ENCODE assay signal across 8 mouse cellular contexts in genomic region chr5:139199995-139200769, GRCm38 (mm10). TPM values are rescaled to one million over a fixed set of nuclear protein-coding genes. Genes with fewer than 3 reads are reported as not detected.
DNase-seq lines count a peak whose midpoint lies in the region; ATAC-seq and TF ChIP-seq lines count a peak whose summit lies in the region.

Gene Sun1, plus strand, starts transcription at chr5:139200637.

- no peaks in the 10 kb centered on the region for H3K9me3 ChIP-seq in embryonic facial prominence, embryonic 15.5 days (replicated peaks)
- H3K9me3 ChIP-seq in limb, embryonic 14.5 days (ENCODE audit: control insufficient read depth, low read length), result no peaks in the 10 kb centered on the region
- no peaks in the 10 kb centered on the region for H3K9me3 ChIP-seq in midbrain, postnatal 0 days (ENCODE audit: low read length)

- no peaks in the 10 kb centered on the region for H3K27me3 ChIP-seq in embryonic facial prominence, embryonic 15.5 days
- no peaks in the 10 kb centered on the region for H3K27me3 ChIP-seq in limb, embryonic 14.5 days (ENCODE audit: control insufficient read depth, insufficient read depth, low read length)
- H3K27me3 ChIP-seq in midbrain, postnatal 0 days (ENCODE audit: insufficient read depth, low read length), result no peaks in the 10 kb centered on the region

- peak within 1 kb of the TSS; percentile 81 for H3K4me2 ChIP-seq in embryonic facial prominence, embryonic 15.5 days (replicated peaks)
- peak within 1 kb of the TSS; percentile 89 for H3K4me2 ChIP-seq in limb, embryonic 14.5 days (replicated peaks; ENCODE audit: low read depth, low read length, severe bottlenecking)
- peak within 1 kb of the TSS; percentile 68 for H3K4me2 ChIP-seq in midbrain, postnatal 0 days (ENCODE audit: low read depth, low read length, poor library complexity, severe bottlenecking)

- H3K36me3 ChIP-seq in embryonic facial prominence, embryonic 15.5 days, result no peaks in the 10 kb centered on the region
- no peaks in the 10 kb centered on the region for H3K36me3 ChIP-seq in limb, embryonic 14.5 days (ENCODE audit: control insufficient read depth, insufficient read depth, low read length)
- H3K36me3 ChIP-seq in midbrain, postnatal 0 days (ENCODE audit: insufficient read depth, low read length), result no peaks in the 10 kb centered on the region

- H3K4me1 ChIP-seq in bone marrow, adult 2 months (ENCODE audit: control insufficient read depth, insufficient read depth, low read length), result peaks cover 23% of the 10 kb centered on the region
- H3K4me1 ChIP-seq in embryonic facial prominence, embryonic 15.5 days, result peaks cover 37% of the 10 kb centered on the region
- peaks cover 8% of the 10 kb centered on the region for H3K4me1 ChIP-seq in limb, embryonic 14.5 days (ENCODE audit: control insufficient read depth, insufficient read depth, low read length)
- peaks cover 8% of the 10 kb centered on the region; the same call in 1 of the 2 replicates for H3K4me1 ChIP-seq in midbrain, postnatal 0 days (ENCODE audit: insufficient read depth, low read length)

- peak; percentile 63 for TF ChIP-seq POLR2A in bone marrow, adult 2 months (IDR thresholded peaks at IDR 0.05; ENCODE audit: borderline replicate concordance, control insufficient read depth, low read depth, low read length)
- TF ChIP-seq POLR2A in limb, embryonic 14.5 days (IDR thresholded peaks at IDR 0.05; ENCODE audit: borderline replicate concordance, extremely low read depth, insufficient read depth, insufficient read length), result peak; percentile 64; the same call in 1 of the 2 replicates

- ATAC-seq in embryonic facial prominence, embryonic 15.5 days (ENCODE audit: insufficient number of reproducible peaks, low FRiP score, low TSS enrichment, low read depth), result peak; percentile 97
- peak; percentile 97 for ATAC-seq in limb, embryonic 14.5 days (ENCODE audit: low FRiP score, low read depth)
- peak; percentile 97 for ATAC-seq in midbrain, postnatal 0 days (ENCODE audit: low FRiP score)

- peak within 1 kb of the TSS; percentile 80 for H3K27ac ChIP-seq in bone marrow, adult 2 months (ENCODE audit: control insufficient read depth, insufficient read depth, low read depth, low read length, poor library complexity)
- H3K27ac ChIP-seq in embryonic facial prominence, embryonic 15.5 days (replicated peaks), result peak within 1 kb of the TSS; percentile 95
- peak within 1 kb of the TSS; percentile 75 for H3K27ac ChIP-seq in limb, embryonic 14.5 days (replicated peaks; ENCODE audit: low read depth, low read length)
- H3K27ac ChIP-seq in midbrain, postnatal 0 days (ENCODE audit: low read depth, low read length), result peak within 1 kb of the TSS; percentile 82

- peak; percentile 97 for DNase-seq in 416B (ENCODE audit: low read depth)
- peak; percentile 98 for DNase-seq in heart, adult 8-10 months (ENCODE audit: low spot score)
- DNase-seq in kidney, adult 9 months, result peak; percentile 99
- peak; percentile 96 for DNase-seq in limb, embryonic 14.5 days (ENCODE audit: low spot score)
- peak; percentile 98 for DNase-seq in midbrain, postnatal 0 days (ENCODE audit: low spot score)
- DNase-seq in spleen, postnatal 14 days (ENCODE audit: low spot score in 2 of 2), result peak; percentile 98 to 99

- no peak for TF ChIP-seq CTCF in bone marrow, adult 2 months (IDR thresholded peaks at IDR 0.05; ENCODE audit: control insufficient read depth, insufficient read depth, low read length)
- TF ChIP-seq CTCF in midbrain, postnatal 0 days (IDR thresholded peaks at IDR 0.05), result no peak

- peak within 1 kb of the TSS; percentile 84 for H3K4me3 ChIP-seq in bone marrow, adult 2 months (replicated peaks; ENCODE audit: control insufficient read depth, low read depth, low read length)
- H3K4me3 ChIP-seq in embryonic facial prominence, embryonic 15.5 days (replicated peaks), result peak within 1 kb of the TSS; percentile 83
- peak within 1 kb of the TSS; percentile 91 for H3K4me3 ChIP-seq in limb, embryonic 14.5 days (replicated peaks; ENCODE audit: low read length)
- peak within 1 kb of the TSS; percentile 91 for H3K4me3 ChIP-seq in midbrain, postnatal 0 days (ENCODE audit: low read depth, low read length)

- H3K9ac ChIP-seq in embryonic facial prominence, embryonic 15.5 days, result peak within 1 kb of the TSS; percentile 59
- H3K9ac ChIP-seq in limb, embryonic 14.5 days (ENCODE audit: low read depth, low read length, severe bottlenecking), result peak within 1 kb of the TSS; percentile 82
- peak within 1 kb of the TSS; percentile 91 for H3K9ac ChIP-seq in midbrain, postnatal 0 days (replicated peaks; ENCODE audit: low read length, poor library complexity, severe bottlenecking)

- under 1% methylated on average over 64 of the region's 64 CpGs for WGBS in bone marrow, adult 2 months
- WGBS in embryonic facial prominence, embryonic 15.5 days, result under 1% methylated on average over 61 of the region's 64 CpGs
- 1% methylated on average over 41 of the region's 64 CpGs for WGBS in limb, embryonic 14.5 days
- WGBS in midbrain, postnatal 0 days, result 1% methylated on average over 63 of the region's 64 CpGs

RNA-seq across cellular contexts. Expression of gene Sun1, which starts in this region (rescaled TPM):
- 26.5 and 27.1 TPM in 2 replicates for polyA plus RNA-seq in bone marrow, adult 2 months (2011; ENCODE audit: insufficient read depth, insufficient read length, low replicate concordance, missing spikeins)
- 59.2 and 61.5 TPM in 2 replicates for polyA plus RNA-seq in embryonic facial prominence, embryonic 15.5 days (2015; fragmentation: Nextera tagmentation; extraction: Ambion mirVana)
- total RNA-seq in heart, adult 8-10 months (2022), result 10 to 100 TPM; 48.0 to 58.0 (median 50.7) TPM
- polyA plus RNA-seq in limb, embryonic 14.5 days (2012; rRNA removed), result 65.3 and 67.3 TPM in 2 replicates
- 50.0 and 53.7 TPM in 2 replicates for polyA plus RNA-seq in limb, embryonic 14.5 days (2014; fragmentation: Nextera tagmentation; extraction: Ambion mirVana)
- total RNA-seq in midbrain, postnatal 0 days (2014; rRNA removed), result 63.6 and 75.0 TPM in 2 replicates
- polyA plus RNA-seq in midbrain, postnatal 0 days (2015; fragmentation: Nextera tagmentation; extraction: Ambion mirVana), result 32.1 and 35.3 TPM in 2 replicates

Comparison
In these comparisons a context has a peak if more than half of its experiments do, and no peak if none do; other contexts are left out.
1. Peak in every context shown above with its lines: DNase-seq, ATAC-seq, H3K4me3 ChIP-seq and H3K27ac ChIP-seq.